Mouse (Mus musculus) embryonic facial prominence, embryonic 11.5 days (tissue): Measurements from ENCODE around the gene Pcgf1. TPM values are rescaled to one million over a fixed set of nuclear protein-coding genes. Genes with fewer than 3 reads are reported as not detected.

Experiments
- ATAC-seq: fragments of 200-750 bp; cut with Nextera tagmentation; replicated peaks from 2 replicates; pipeline ENCODE4 v1.8.0; 2017; ENCODE audit warnings: low read depth; ENCODE audit not compliant: insufficient number of reproducible peaks, low FRiP score, low TSS enrichment
- DNase-seq: peaks from one replicate; pipeline ENCODE4 v3.0.0-alpha.2; 2015; ENCODE audit warnings: low spot score
- H3K27ac ChIP-seq: fragments of 300-500 bp; sonication (generic); replicated peaks from 2 replicates; pipeline ENCODE4 v1.5.1; 2014; ENCODE audit warnings: mild to moderate bottlenecking, low read depth, low read length, control low read depth
- H3K27me3 ChIP-seq: fragments of 300-500 bp; sonication (generic); 2 replicates; pipeline ENCODE4 v1.6.1; 2014; ENCODE audit warnings: mild to moderate bottlenecking, low read length, moderate library complexity, mixed read lengths; ENCODE audit not compliant: control insufficient read depth, insufficient read depth
- H3K36me3 ChIP-seq: fragments of 300-500 bp; sonication (generic); replicated peaks from 2 replicates; pipeline ENCODE4 v1.6.1; 2014; ENCODE audit warnings: low read depth, mild to moderate bottlenecking, low read length, moderate library complexity, mixed read lengths; ENCODE audit not compliant: control insufficient read depth, insufficient read depth
- H3K4me1 ChIP-seq: fragments of 300-500 bp; sonication (generic); 2 replicates; pipeline ENCODE4 v1.6.1; 2014; ENCODE audit warnings: low read length, mixed read lengths; ENCODE audit not compliant: control insufficient read depth, insufficient read depth
- H3K4me2 ChIP-seq: fragments of 300-500 bp; sonication (generic); 2 replicates; pipeline ENCODE4 v1.6.1; 2014; ENCODE audit warnings: low read depth, mild to moderate bottlenecking, control low read depth, low read length, moderate library complexity
- H3K4me3 ChIP-seq: fragments of 300-500 bp; sonication (generic); 2 replicates; pipeline ENCODE4 v1.5.1; 2014; ENCODE audit warnings: low read depth, low read length, control low read depth
- H3K9ac ChIP-seq: fragments of 300-500 bp; sonication (generic); replicated peaks from 2 replicates; pipeline ENCODE4 v1.6.1; 2014; ENCODE audit warnings: mild to moderate bottlenecking, control low read depth, low read length
- H3K9me3 ChIP-seq: fragments of 300-500 bp; sonication (generic); replicated peaks from 2 replicates; pipeline ENCODE4 v1.6.1; 2016; ENCODE audit warnings: mild to moderate bottlenecking, low read length, inconsistent platforms, mixed read lengths; ENCODE audit not compliant: control insufficient read depth
- WGBS: fragments of 180-500 bp; shearing (Covaris S2); extraction: QIAGEN DNeasy Blood & Tissue Kit; methylation state at CpG from one replicate; pipeline ENCODE4 v1.1.7; 2014; 5-methylcytosine and 5-hydroxymethylcytosine counted together
- microRNA counts: library from miRNA; unstranded; fragments of <30 nt; microRNA quantifications from one replicate; lab custom pipeline; 2016
- microRNA-seq: library from miRNA; unstranded; fragments of <30 nt; microRNA quantifications from one replicate; pipeline ENCODE4, GENCODE M21; 2016; ENCODE audit warnings: borderline number of aligned reads
- polyA plus RNA-seq: library from polyadenylated mRNA; unstranded; fragments of >200 nt; fragmentation: Nextera tagmentation; extraction: Ambion mirVana; gene quantifications from 2 replicates; pipeline ENCODE4 v1.2.1, GENCODE M21; 2014

The Pcgf1 gene
- polyA plus RNA-seq, 1 experiment from 2014 or later = 42.9 TPM

- peaks cover 3% of the 10 kb centered on the region for H3K4me1 ChIP-seq
- no peak for DNase-seq
Measured at GRCm38 (mm10) chr6:83125331-83125730, 47.7 kb downstream of the Pcgf1 start, which contains the start of gene Ino80b. Gene Ino80b (minus strand): TSS chr6:83125431.

GRCm38 (mm10) chr6:83127419-83127818 lies 49.8 kb downstream of the Pcgf1 start:
- DNase-seq (no peak), ATAC-seq (no peak)
- Histone ChIP-seq H3K4me1 (peaks cover 3% of the 10 kb centered on the region), H3K4me3 (no peak overlapping the region), H3K36me3 (no peaks in the 10 kb centered on the region), H3K9me3 (no peaks in the 10 kb centered on the region), H3K27me3 (no peaks in the 10 kb centered on the region), H3K9ac (no peak overlapping the region), H3K27ac (no peak overlapping the region), H3K4me2 (no peak overlapping the region)
- WGBS = 96% methylated on average over 5 of the region's 5 CpGs

More at GRCm38 (mm10) chr6:83125331-83125730, 47.7 kb downstream of the Pcgf1 start, which contains the start of gene Ino80b:
- H3K4me3 ChIP-seq = peak within 1 kb of the TSS; percentile 74
- 15% methylated on average over 5 of the region's 5 CpGs for WGBS
- H3K4me2 ChIP-seq = peak within 1 kb of the TSS; percentile 82
- H3K36me3 ChIP-seq = no peaks in the 10 kb centered on the region
- H3K27ac ChIP-seq = no peak within 1 kb of the TSS
- no peak for ATAC-seq
- no peaks in the 10 kb centered on the region for H3K27me3 ChIP-seq
- H3K9me3 ChIP-seq = no peaks in the 10 kb centered on the region
- H3K9ac ChIP-seq = peak within 1 kb of the TSS; percentile 76

MicroRNA genes within 50 kb of the gene (microRNA counts, 519-probe panel; counts per million panel counts)
- not detected for microRNA mmu-miR-3470a+mmu-miR-3470b (lab: Ali Mortazavi, UCI)

Small RNA genes lying within 50 kb of the gene (microRNA-seq; reads per million reads assigned to microRNA genes)
- gene Mir3470a = not detected
- not detected for gene Mir7040

Other genes starting within 250 kb of the Pcgf1 start
- 0.97 and 1.3 TPM in 2 replicates for gene Sema4f, start 138.1 kb upstream of the Pcgf1 start, polyA plus RNA-seq
- 0.21 and 0.50 TPM in 2 replicates for gene M1ap, start 131.0 kb upstream of the Pcgf1 start, polyA plus RNA-seq
- 5.4 and 8.2 TPM in 2 replicates for gene Dok1, start 44.4 kb upstream of the Pcgf1 start, polyA plus RNA-seq
- 8.9 and 10.1 TPM in 2 replicates for gene Loxl3, start 43.7 kb upstream of the Pcgf1 start, polyA plus RNA-seq
- gene Aup1, start 23.3 kb upstream of the Pcgf1 start, polyA plus RNA-seq = 105 and 108 TPM in 2 replicates
- gene Htra2, start 22.6 kb upstream of the Pcgf1 start, polyA plus RNA-seq = 33.3 and 34.9 TPM in 2 replicates
- 0.45 and 0.66 TPM in 2 replicates for gene Dqx1, start 20.0 kb upstream of the Pcgf1 start, polyA plus RNA-seq
- 7.9 and 9.7 TPM in 2 replicates for gene Tlx2, start 7.6 kb upstream of the Pcgf1 start, polyA plus RNA-seq
- 0.73 and 0.89 TPM in 2 replicates for gene Lbx2, start 8.5 kb downstream of the Pcgf1 start, polyA plus RNA-seq
- 0.62 and 1.8 TPM in 2 replicates for gene Ccdc142, start 23.7 kb downstream of the Pcgf1 start, polyA plus RNA-seq
- 0.97 and 1.8 TPM in 2 replicates for gene Gm42688, start 23.7 kb downstream of the Pcgf1 start, polyA plus RNA-seq
- 126 and 129 TPM in 2 replicates for gene Mrpl53, start 31.2 kb downstream of the Pcgf1 start, polyA plus RNA-seq
- gene Mogs, start 37.6 kb downstream of the Pcgf1 start, polyA plus RNA-seq = 22.1 and 23.9 TPM in 2 replicates
- gene Wbp1, start 43.7 kb downstream of the Pcgf1 start, polyA plus RNA-seq = 146 and 156 TPM in 2 replicates
- 17.5 and 19.5 TPM in 2 replicates for gene Ino80b, start 47.6 kb downstream of the Pcgf1 start, polyA plus RNA-seq
- gene Rtkn, start 57.6 kb downstream of the Pcgf1 start, polyA plus RNA-seq = 17.7 and 18.3 TPM in 2 replicates
- gene Wdr54, start 78.5 kb downstream of the Pcgf1 start, polyA plus RNA-seq = 10.7 and 11.1 TPM in 2 replicates
- gene 1700003E16Rik, start 78.5 kb downstream of the Pcgf1 start, polyA plus RNA-seq = 0.97 and 1.4 TPM in 2 replicates
- gene Dctn1, start 88.1 kb downstream of the Pcgf1 start, polyA plus RNA-seq = 67.0 and 73.5 TPM in 2 replicates
- 1.0 and 1.1 TPM in 2 replicates for gene Slc4a5, start 142.0 kb downstream of the Pcgf1 start, polyA plus RNA-seq
- gene Mthfd2, start 248.0 kb downstream of the Pcgf1 start, polyA plus RNA-seq = 58.7 and 59.7 TPM in 2 replicates
- 80.0 and 85.7 TPM in 2 replicates for gene Mob1a, start 248.1 kb downstream of the Pcgf1 start, polyA plus RNA-seq